Mouse (Mus musculus) hindbrain, embryonic 16.5 days (tissue): ENCODE data around the gene Spop. TPM values are rescaled to one million over a fixed set of nuclear protein-coding genes. Genes with fewer than 3 reads are reported as not detected.
A peak's percentile ranks its signal among the peaks of the same experiment; 100 is the strongest.
"Not testable (repeated sequence)": the region's sequence is repeated elsewhere in the genome, so short reads cannot be mapped to it uniquely, and the experiment has no call there.

ENCODE experiments used
- ATAC-seq: fragments of 200-750 bp; cut with Nextera tagmentation; 2 replicates; pipeline ENCODE4 v1.8.0; 2017; ENCODE audit warnings: moderate TSS enrichment, moderate library complexity
- H3K27ac ChIP-seq: fragments of 300-500 bp; sonication (generic); 2 replicates; pipeline ENCODE4 v1.5.1; 2014; ENCODE audit warnings: low read depth, mild to moderate bottlenecking, control low read depth, low read length, moderate library complexity
- H3K27me3 ChIP-seq: fragments of 300-500 bp; sonication (generic); replicated peaks from 2 replicates; pipeline ENCODE4 v1.6.1; 2014; ENCODE audit warnings: low read length; ENCODE audit not compliant: control insufficient read depth, insufficient read depth
- H3K36me3 ChIP-seq: fragments of 300-500 bp; sonication (generic); 2 replicates; pipeline ENCODE4 v1.6.1; 2014; ENCODE audit warnings: mild to moderate bottlenecking, low read length, moderate library complexity, mixed read lengths; ENCODE audit not compliant: control insufficient read depth, insufficient read depth
- H3K4me1 ChIP-seq: fragments of 300-500 bp; sonication (generic); 2 replicates; pipeline ENCODE4 v1.6.1; 2014; ENCODE audit warnings: low read depth, low read length; ENCODE audit not compliant: control insufficient read depth, insufficient read depth
- H3K4me2 ChIP-seq: fragments of 300-500 bp; sonication (generic); 2 replicates; pipeline ENCODE4 v1.6.1; 2014; ENCODE audit warnings: mild to moderate bottlenecking, low read length, control low read depth, moderate library complexity
- H3K4me3 ChIP-seq: fragments of 300-500 bp; sonication (generic); 2 replicates; pipeline ENCODE4 v1.5.1; 2014; ENCODE audit warnings: mild to moderate bottlenecking, low read length, control low read depth, moderate library complexity
- H3K9ac ChIP-seq: fragments of 300-500 bp; sonication (generic); 2 replicates; pipeline ENCODE4 v1.6.1; 2014; ENCODE audit warnings: low read depth, mild to moderate bottlenecking, control low read depth, low read length, moderate library complexity
- H3K9me3 ChIP-seq: fragments of 300-500 bp; sonication (generic); 2 replicates; pipeline ENCODE4 v1.6.1; 2014; ENCODE audit warnings: mild to moderate bottlenecking, low read length, moderate library complexity; ENCODE audit not compliant: control insufficient read depth
- WGBS: fragments of 180-500 bp; shearing (Covaris S2); extraction: QIAGEN DNeasy Blood & Tissue Kit; methylation state at CpG from one replicate; pipeline ENCODE4 v1.1.7; 2014; 5-methylcytosine and 5-hydroxymethylcytosine counted together
- polyA plus RNA-seq: library from polyadenylated mRNA; unstranded; fragments of >200 nt; fragmentation: Nextera tagmentation; extraction: Ambion mirVana; gene quantifications from 2 replicates; pipeline ENCODE4 v1.2.1, GENCODE M21; 2015

Spop gene
- polyA plus RNA-seq, 1 experiment from 2014 or later, result 250 TPM

GRCm38 (mm10) chr11:95406398-95406797 is 7.5 kb upstream of the Spop start:
- WGBS, result 97% methylated on average over 5 of the region's 5 CpGs
- H3K4me3 ChIP-seq, H3K4me1 ChIP-seq: not testable (repeated sequence)

GRCm38 (mm10) chr11:95409450-95410112 is 4.3 kb upstream of the Spop start:
- Histone ChIP-seq H3K36me3 (no peaks in the 10 kb centered on the region), H3K27me3 (no peaks in the 10 kb centered on the region), H3K4me3 (no peak overlapping the region), H3K4me2 (no peak overlapping the region), H3K9me3 (no peaks in the 10 kb centered on the region), H3K27ac (no peak overlapping the region), H3K9ac (no peak overlapping the region), H3K4me1 (peaks cover 3% of the 10 kb centered on the region; the same call in 1 of the 2 replicates)
- ATAC-seq, result no peak
- 89% methylated on average over 10 of the region's 10 CpGs for WGBS

More at GRCm38 (mm10) chr11:95406398-95406797, 7.5 kb upstream of the Spop start:
- H3K27me3 ChIP-seq, ATAC-seq, H3K9me3 ChIP-seq, H3K36me3 ChIP-seq, H3K9ac ChIP-seq, H3K4me2 ChIP-seq, H3K27ac ChIP-seq: not testable (repeated sequence)

DNA sequence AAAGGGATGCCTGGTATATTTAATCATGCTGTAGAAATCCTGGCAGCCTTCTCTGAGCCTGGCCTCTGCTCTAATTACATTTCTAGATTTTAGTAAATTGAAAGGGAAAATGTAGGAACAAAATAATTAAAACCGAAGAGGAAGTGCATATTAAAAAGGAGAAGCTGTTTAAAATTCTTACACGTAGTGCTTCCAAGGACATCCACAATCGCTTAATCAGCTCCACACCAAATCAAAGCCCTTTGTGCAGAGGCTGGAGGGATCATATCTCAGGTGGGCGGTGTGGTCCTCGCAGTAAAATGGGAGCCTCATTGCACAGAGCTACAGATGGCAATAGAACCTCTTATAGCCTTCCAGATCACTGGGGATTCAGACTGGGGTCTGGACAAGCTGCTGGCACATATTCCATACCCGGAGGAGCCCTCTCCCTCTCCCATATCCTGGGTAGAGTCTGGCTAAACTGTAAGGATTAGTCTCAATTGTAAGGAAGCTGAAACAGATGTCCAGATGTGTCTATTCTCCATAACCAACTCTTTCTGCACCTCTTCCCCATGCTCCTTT is 2.3 kb upstream of the Spop start:
- Histone ChIP-seq H3K9ac (no peak overlapping the region), H3K4me3 (no peak overlapping the region), H3K4me2 (no peak overlapping the region), H3K27me3 (no peaks in the 10 kb centered on the region), H3K9me3 (no peaks in the 10 kb centered on the region), H3K27ac (peak overlapping the region; percentile 44; the same call in 1 of the 2 replicates), H3K36me3 (no peaks in the 10 kb centered on the region), H3K4me1 (peaks cover 19% of the 10 kb centered on the region)
- ATAC-seq, result no peak
- WGBS, result 50% methylated on average over 6 of the region's 6 CpGs

DNA sequence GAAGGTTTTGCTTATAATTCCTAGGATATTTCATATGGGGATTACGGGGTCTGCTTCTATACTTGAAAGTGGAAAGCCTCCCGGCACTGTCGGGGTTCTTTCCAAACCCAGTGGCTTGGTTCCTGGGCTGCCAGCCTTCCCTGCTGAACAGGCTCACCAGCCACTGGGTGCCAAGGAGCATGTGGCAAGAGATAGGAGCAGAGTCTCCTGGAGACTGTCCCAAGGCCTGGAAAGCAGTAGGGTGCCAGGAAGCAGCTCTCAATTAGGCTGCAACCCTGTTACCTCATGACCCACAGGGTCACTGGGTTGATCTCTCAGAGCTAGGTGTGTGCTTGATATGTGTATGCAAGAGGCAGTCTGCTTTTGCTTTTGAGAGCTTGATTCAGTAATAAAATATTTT is 1.3 kb upstream of the Spop start:
- Histone ChIP-seq H3K4me1 (peaks cover 21% of the 10 kb centered on the region), H3K9me3 (no peaks in the 10 kb centered on the region), H3K9ac (no peak overlapping the region), H3K4me2 (no peak overlapping the region), H3K4me3 (no peak overlapping the region), H3K36me3 (no peaks in the 10 kb centered on the region), H3K27ac (no peak overlapping the region), H3K27me3 (no peaks in the 10 kb centered on the region)
- no peak for ATAC-seq
- WGBS, result 87% methylated on average over 3 of the region's 3 CpGs

- Histone ChIP-seq H3K9ac (peak overlapping the region; percentile 79), H3K4me2 (peak overlapping the region; percentile 88), H3K36me3 (no peaks in the 10 kb centered on the region), H3K27me3 (no peaks in the 10 kb centered on the region), H3K9me3 (no peaks in the 10 kb centered on the region), H3K4me3 (peak overlapping the region; percentile 69), H3K4me1 (peaks cover 21% of the 10 kb centered on the region), H3K27ac (peak overlapping the region; percentile 94)
- ATAC-seq, result peak; percentile 92
- 0% methylated on average over 28 of the region's 28 CpGs for WGBS
Observed at GRCm38 (mm10) chr11:95414536-95415161, 769 bp downstream of the Spop start.

DNA sequence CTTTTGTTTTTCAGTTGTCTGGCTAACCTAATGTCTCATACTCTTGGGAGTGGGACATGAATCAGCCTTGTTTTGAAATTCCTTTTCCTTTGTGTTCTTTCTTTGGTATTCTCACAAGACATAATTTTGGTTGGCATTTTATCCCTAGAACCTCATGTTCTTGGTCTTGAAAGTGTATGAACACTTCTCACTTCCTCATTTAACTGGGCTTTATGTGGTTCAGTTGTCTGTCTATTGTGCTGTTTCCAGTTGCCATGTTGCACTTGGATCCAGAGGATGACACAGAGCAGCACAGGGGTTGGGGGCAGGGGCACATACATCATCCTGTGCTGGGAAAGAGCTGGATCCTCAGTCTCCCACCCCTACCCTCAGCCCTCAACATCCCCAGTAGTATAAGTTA is 2.1 kb downstream of the Spop start:
- no peaks in the 10 kb centered on the region for H3K27me3 ChIP-seq
- H3K9me3 ChIP-seq, result no peaks in the 10 kb centered on the region
- H3K36me3 ChIP-seq, result no peaks in the 10 kb centered on the region
- H3K4me2 ChIP-seq, result peak overlapping the region; percentile 88
- H3K27ac ChIP-seq, result no peak overlapping the region
- no peak overlapping the region for H3K4me3 ChIP-seq
- peaks cover 21% of the 10 kb centered on the region for H3K4me1 ChIP-seq
- H3K9ac ChIP-seq, result no peak overlapping the region
- no peak for ATAC-seq

DNA sequence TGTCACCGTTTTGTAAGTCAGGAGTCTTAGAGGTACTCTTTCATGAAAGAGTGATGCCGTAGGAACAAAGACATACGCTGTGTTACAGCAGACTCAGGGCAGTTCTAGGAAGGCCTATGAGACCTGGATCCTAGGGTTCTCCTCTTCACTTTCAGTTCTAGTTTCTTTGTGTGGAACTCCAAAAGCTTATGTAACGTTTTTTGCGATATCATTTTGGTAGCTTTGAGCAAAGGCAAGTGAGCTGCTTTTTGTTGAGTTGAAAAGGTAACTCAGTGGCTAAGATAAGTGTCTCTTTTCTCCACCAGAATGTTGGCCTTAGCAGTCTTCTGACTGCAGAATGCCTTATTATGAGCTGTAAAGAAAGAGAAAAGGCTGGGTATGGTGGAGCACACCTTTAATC is 3.5 kb downstream of the Spop start:
- no peaks in the 10 kb centered on the region for H3K27me3 ChIP-seq
- WGBS, result 92% methylated on average over 5 of the region's 5 CpGs
- no peak overlapping the region for H3K27ac ChIP-seq
- no peak overlapping the region for H3K9ac ChIP-seq
- H3K4me1 ChIP-seq, result peaks cover 17% of the 10 kb centered on the region
- H3K4me2 ChIP-seq, result no peak overlapping the region
- no peak for ATAC-seq
- H3K9me3 ChIP-seq, result no peaks in the 10 kb centered on the region
- no peaks in the 10 kb centered on the region for H3K36me3 ChIP-seq
- no peak overlapping the region for H3K4me3 ChIP-seq

GRCm38 (mm10) chr11:95420880-95421435 is 7.1 kb downstream of the Spop start:
- Histone ChIP-seq H3K4me2 (no peak overlapping the region), H3K9ac (no peak overlapping the region), H3K9me3 (no peaks in the 10 kb centered on the region), H3K27ac (no peak overlapping the region), H3K36me3 (no peaks in the 10 kb centered on the region), H3K4me1 (peaks cover 7% of the 10 kb centered on the region), H3K27me3 (no peaks in the 10 kb centered on the region), H3K4me3 (no peak overlapping the region)
- ATAC-seq, result no peak
- 81% methylated on average over 2 of the region's 2 CpGs for WGBS

- ATAC-seq, result no peak
- Histone ChIP-seq H3K4me1 (no peaks in the 10 kb centered on the region), H3K27ac (no peak overlapping the region), H3K27me3 (no peaks in the 10 kb centered on the region), H3K4me2 (no peak overlapping the region), H3K9ac (no peak overlapping the region), H3K9me3 (no peaks in the 10 kb centered on the region), H3K36me3 (no peaks in the 10 kb centered on the region), H3K4me3 (no peak overlapping the region)
- 88% methylated on average over 3 of the region's 3 CpGs for WGBS
Observed at GRCm38 (mm10) chr11:95423505-95423904, 9.6 kb downstream of the Spop start.
